Mouse (Mus musculus) spleen, postnatal 10 days (tissue): ENCODE measurements around the gene Ntn4.

Experiments
- DNase-seq, 2 experiments: peaks; one replicate each; pipeline ENCODE4 v3.0.0; 2021 to 2022; ENCODE audit warnings: low spot score in 2 of 2

Ntn4 gene

DNA sequence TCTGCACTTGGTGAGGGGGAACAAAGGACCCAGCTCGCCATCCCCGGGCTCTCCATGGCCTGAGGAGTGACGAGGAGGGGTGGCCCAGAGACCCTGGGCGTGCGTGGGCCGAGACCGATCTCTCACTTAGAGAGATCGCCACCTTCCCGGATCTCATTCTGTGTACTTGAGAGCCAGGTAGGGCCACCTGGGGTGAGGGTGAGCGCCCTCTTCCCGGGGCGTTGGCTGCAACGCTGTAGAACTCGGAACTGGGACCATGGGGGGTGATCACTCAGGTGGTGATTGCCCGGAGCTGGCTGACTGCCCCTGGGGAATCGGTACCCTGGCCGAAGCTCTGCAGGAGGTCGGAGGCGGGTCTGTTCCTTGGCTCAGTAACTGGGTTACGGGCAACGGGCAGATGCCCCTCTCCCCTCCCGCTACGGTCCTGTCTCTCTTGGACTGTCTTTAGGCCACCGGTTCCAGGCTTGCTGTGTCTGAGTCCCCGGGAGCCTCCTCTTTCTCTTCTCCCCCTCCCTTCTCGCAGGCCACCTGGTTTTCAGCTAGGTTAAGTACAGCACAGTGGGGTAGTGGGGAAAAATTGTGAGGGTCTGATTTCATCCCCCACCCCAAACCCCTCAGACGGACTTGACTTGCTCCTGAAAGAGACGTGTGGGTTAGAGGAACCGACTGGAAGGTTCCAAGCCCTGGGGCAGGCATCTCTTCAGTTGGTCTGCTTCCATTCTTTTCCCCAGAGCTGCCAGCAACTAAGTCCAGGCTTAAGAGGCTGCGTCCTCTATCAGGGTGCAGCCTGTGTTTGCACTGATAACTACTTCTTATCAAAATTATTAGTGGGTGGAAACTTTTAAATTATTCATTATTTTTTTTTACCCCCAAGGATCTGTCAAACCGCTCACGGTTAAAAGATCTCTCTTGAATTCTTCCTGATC is 1.6 kb downstream of the Ntn4 start:
- DNase-seq, result peak; percentile 48 to 50

DNA sequence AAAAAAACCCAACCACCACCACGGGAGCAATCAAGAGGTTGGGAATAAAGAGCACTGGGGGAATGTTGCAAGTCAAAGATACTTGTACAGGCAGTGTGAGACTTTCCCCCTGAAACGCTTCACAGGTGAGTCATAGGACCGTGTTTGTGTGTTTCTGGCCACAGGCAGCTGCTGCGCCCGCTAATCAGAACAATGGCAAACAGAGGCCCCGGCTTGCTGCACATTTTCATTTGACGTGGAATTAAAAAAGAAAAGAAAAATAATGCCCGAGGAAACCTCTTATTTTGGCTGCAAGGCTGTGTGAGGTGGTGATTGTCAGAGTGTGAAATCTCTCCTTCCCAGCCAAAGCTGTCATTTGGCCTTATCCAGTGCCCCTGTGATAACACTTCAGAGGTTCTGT is 2.4 kb downstream of the Ntn4 start:
- DNase-seq, result no peak

DNA sequence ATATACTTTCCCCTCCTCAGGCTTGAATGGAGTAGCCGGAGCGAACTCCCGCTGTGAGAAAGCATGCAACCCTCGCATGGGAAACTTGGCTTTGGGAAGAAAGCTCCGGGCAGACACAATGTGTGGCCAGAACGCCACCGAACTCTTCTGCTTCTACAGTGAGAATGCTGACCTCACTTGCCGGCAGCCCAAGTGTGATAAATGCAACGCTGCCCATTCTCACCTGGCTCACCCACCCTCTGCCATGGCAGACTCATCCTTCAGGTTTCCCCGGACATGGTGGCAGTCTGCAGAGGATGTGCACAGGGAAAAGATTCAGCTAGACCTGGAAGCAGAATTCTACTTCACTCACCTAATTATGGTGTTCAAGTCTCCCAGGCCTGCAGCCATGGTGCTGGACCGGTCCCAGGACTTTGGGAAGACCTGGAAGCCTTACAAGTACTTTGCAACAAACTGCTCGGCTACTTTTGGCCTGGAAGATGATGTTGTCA is 4.0 kb downstream of the Ntn4 start:
- no peak for DNase-seq

GRCm38 (mm10) chr10:93647655-93648561 is 7.4 kb downstream of the Ntn4 start:
- DNase-seq, result no peak

DNA sequence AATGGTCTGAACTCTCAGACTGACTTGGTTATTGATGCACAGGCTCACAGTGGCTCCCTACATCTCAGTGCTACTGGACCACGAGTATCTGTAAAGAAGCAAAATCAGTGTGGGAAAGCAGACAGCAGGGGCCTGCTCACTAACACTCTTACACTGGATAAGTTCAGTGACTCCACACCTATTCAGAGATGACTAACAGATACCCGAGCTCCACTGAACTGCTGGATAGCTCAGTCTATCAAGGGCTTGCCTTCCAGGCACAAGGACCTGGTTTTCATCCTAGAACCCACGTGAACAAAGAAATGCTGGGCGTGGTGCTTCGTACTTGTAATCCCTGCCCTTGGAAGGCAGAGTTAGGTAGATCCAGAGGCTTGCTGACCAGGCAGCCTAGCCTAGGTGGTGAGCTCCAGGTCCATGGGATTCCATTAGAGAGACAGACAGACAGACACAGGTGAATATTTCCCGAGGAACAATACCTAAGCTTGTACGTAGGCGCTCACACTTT is 8.2 kb downstream of the Ntn4 start:
- no peak for DNase-seq

DNA sequence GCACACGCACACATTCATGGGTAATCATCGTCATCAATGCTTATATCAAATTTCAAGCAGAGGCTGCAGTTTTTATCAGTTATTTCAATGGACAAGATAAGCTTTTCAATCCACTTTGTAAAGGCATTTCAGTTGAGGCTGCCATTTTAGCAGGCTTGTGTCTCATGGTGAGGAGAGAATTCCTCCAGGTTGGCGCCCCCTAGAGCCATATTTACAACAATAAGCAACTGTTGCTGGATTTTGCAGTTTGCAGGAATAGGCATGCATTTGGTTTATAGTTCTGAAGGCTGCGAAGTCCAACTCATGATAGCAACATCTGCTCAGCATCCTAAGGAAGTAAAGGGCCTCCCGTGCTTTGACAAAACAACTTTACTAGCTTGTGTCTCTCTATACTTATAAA is 8.6 kb downstream of the Ntn4 start:
- DNase-seq, result no peak

DNA sequence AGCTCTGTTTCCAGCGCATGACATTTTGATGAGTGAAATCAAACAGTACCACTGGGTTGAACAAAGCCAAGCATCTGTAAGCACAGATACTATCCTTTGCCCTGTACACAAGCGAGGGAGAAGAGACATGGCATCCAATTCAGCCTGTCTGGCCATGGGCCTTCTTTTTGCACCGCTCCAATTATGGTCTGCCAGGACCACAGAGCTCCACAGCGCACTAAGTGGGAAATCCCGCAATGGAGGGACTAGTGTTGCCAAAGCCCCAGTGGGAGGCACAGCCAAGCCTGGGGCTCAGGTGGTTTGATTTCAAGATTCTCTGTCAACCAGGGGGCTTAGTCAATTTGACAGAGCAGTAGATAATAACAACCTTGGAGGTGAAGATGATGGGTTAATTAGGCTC is 9.1 kb downstream of the Ntn4 start:
- DNase-seq, result no peak

DNA sequence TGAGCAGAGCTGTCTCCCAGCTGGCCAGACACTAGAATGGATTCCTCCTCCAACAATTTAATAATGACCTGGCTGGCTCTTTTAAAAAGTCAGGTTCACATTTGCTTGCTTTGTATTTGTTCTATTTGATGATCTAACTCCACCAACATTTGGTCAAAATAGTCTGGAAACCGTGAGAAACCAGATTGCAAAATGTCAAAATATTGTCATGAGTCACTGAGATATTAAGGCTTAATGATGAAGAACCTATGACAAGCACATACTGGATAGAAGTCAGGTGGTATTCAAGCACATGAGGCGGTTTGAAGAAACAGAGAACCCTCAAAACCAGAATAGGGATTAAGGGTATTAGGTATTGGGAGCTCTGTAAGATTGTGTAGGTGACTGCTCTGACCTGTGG is 12.8 kb downstream of the Ntn4 start:
- no peak for DNase-seq

GRCm38 (mm10) chr10:93655428-93655827 is 14.9 kb downstream of the Ntn4 start:
- DNase-seq, result no peak

GRCm38 (mm10) chr10:93659792-93660191 is 19.3 kb downstream of the Ntn4 start:
- no peak for DNase-seq

DNA sequence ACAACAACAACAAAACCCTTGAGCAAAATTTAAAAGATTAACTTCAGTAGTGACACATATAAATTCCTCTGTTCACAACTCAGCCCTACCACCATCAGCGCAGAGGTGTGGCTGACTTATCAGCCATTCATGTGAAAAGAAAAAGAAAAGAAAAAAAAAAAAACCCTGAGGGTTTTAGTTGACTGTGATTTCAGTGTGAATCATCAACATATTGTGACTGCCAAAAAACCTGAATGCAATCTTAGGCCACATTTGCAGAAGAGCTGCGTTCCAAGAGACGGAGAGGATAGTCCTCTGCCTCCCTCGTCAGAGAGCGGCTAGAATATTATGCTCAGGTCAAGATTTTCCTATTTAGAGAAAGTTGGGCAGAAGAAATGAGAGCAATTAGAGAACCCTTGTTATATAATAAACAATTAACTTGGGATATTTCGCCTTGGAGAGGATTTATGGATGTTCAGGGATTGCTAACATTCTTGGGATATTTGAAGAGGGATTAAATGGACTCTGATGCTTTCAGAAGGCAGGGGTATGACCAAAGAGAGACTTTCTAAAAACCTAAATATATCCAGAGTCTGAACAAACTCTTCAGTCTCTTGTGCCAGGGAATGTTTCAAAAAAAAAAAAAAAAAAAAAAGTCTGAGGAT is 21.0 kb downstream of the Ntn4 start:
- no peak for DNase-seq

DNA sequence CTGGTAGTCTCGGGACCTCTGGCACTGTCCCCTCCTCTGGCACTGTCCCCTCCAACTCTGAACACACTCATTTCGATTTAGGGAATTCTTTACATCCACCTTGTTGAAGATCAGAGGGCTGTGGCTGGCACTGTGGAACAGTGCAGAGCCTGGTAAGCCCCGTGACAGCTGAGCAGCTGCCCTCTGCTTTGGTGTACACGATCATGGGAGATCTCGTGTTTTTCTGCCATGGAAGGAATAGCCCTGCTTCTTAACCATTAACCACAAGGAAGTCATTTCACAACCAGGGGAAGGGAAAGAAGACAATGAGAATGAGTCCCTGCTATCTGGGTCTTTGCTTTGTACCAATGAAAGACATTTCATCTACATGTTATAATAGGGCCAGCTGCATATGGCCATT is 21.5 kb downstream of the Ntn4 start:
- no peak for DNase-seq

DNA sequence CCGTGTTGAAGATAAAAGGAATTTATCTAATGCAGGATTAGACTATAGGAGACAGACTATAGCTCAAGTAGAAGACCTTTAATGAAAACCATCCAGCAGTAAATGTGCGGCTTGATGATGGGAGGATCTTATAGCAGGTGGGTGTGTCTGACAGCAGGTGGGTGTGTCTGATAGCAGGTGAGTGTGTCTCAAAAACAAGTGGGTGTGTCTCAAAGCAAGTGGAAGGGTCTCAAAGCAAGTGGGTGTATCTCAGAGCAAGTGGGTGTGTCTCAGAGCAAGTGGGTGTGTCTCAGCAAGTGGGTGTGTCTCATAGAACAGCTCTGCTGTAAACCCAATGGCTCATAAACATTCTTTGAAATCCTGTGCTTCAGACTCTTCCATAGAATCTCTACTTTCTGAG is 25.7 kb downstream of the Ntn4 start:
- DNase-seq, result peak in 1 of 2 experiments; percentile 74

DNA sequence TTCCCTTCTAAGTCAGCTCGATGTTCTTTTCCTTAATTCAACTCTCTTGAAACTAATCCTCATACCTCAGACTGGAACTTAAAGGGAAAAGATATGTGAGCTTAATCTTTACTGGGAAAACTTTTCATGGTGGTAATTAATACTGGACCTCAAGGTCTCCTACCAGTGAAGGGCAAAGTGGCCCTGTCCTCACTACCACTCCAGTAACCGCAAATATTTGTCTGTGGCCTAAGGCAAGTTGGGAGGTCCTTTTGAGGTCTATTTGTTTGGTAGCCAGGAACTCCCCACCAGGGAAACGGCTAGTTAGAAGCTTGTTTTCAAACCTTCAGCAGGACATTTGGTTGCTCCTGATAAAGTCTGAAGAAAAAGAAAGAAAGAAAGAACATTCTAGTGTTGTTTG is 26.5 kb downstream of the Ntn4 start:
- DNase-seq, result no peak

- no peak for DNase-seq
These were observed 32.4 kb downstream of the Ntn4 start for GRCm38 (mm10) chr10:93672646-93673479.

GRCm38 (mm10) chr10:93679191-93680007 is 38.9 kb downstream of the Ntn4 start:
- peak in 1 of 2 experiments; percentile 47 for DNase-seq

- no peak for DNase-seq
These were observed 40.3 kb downstream of the Ntn4 start for GRCm38 (mm10) chr10:93680680-93681377.

DNA sequence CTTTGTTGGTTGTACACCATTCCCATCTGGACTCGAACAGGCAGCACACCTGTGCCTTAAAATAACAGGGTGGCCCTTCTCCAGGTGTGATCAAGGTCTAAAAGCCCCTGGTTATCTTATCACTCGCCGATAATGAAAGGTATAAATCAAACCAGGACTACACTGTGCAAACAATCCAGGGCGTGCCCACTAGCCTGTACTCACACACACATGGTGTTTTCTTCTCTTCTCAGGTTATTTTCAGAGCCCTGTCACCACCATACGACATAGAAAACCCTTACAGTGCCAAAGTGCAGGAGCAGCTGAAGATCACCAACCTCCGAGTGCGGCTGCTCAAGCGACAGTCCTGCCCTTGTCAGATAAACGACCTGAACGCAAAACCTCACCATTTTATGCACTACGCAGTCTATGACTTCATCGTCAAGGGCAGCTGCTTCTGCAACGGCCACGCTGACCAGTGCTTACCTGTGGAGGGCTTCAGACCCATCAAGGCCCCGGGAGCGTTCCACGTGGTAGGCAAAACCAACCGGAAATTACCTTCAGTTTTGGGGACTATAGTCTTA is 41.8 kb downstream of the Ntn4 start:
- no peak for DNase-seq

DNA sequence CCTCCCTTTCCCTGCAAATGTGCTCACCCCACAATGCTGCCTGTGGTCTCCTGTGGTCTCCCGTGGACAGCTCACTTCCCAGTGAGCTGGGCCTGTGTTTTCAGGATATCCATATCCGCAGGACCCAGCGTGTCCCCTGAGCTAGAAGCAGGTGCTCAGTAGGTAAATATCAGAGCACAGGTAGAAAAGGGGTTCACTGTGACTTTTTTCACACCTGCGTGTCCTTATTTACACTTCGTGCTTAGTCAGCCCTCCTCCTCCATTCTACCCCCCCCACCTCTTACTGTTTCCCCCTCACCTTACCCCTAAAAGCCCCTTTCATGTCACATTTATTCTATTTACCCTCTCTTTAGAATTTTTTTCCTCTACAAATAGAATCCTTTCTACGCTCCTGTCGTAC is 42.7 kb downstream of the Ntn4 start:
- DNase-seq, result no peak
